24 mouse cellular contexts compared by ENCODE assay signal in the genomic region with DNA sequence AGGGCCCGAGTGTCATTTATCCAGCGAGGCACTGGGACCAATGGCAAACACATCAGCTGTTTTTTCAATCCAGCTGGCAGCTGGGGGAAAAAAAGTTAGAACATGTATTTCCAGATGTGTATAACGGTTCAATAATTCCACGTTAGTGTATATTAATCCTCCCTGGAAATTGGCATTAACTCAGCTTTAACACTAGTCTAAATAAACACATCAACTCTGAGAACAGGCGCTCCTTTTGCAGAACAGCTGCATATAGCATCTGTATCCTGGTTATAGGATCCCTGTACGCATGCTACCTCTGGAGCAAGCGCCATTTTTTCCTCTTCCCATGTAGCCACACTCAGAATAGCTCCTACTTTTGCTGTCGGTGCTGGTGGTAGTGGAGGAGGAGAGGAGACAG.
"Had no signal": no experiment of that assay in that cellular context is flagged by ENCODE, and none has a peak within 500 bp of the region (broad histone marks: within the 10 kb centered on the region; RNA-seq: fewer than 3 reads in every experiment).

No protein-coding gene starts in this region.

- H3K9ac ChIP-seq: heart, embryonic 13.5 days; heart, embryonic 15.5 days; hindbrain, embryonic 13.5 days; hindbrain, embryonic 15.5 days; liver, embryonic 13.5 days; liver, embryonic 15.5 days had no signal

- H3K4me2 ChIP-seq: heart, embryonic 11.5 days; heart, embryonic 13.5 days; heart, embryonic 15.5 days; hindbrain, embryonic 13.5 days; hindbrain, embryonic 15.5 days; liver, embryonic 11.5 days; liver, embryonic 13.5 days; liver, embryonic 15.5 days had no signal

- H3K36me3 ChIP-seq: heart, embryonic 13.5 days; heart, embryonic 15.5 days; hindbrain, embryonic 10.5 days; hindbrain, embryonic 13.5 days; hindbrain, embryonic 15.5 days; liver, embryonic 13.5 days; liver, embryonic 15.5 days had no signal

- ATAC-seq: hindbrain, postnatal 0 days; intestine, embryonic 16.5 days had no signal

- H3K4me3 ChIP-seq: heart, embryonic 13.5 days; heart, embryonic 15.5 days; hindbrain, embryonic 10.5 days; hindbrain, embryonic 13.5 days; hindbrain, embryonic 15.5 days; layer of hippocampus, adult 2 months; left cerebral cortex, adult 2 months; liver, embryonic 13.5 days; liver, embryonic 15.5 days had no signal

- H3K9me3 ChIP-seq: heart, embryonic 13.5 days; heart, embryonic 15.5 days; hindbrain, embryonic 10.5 days; hindbrain, embryonic 13.5 days; hindbrain, embryonic 15.5 days; liver, embryonic 13.5 days; liver, embryonic 15.5 days had no signal

- H3K4me1 ChIP-seq: heart, embryonic 13.5 days; heart, embryonic 15.5 days; hindbrain, embryonic 10.5 days; liver, embryonic 13.5 days; liver, embryonic 15.5 days had no signal

- H3K27ac ChIP-seq: heart, embryonic 13.5 days; heart, embryonic 15.5 days; hindbrain, embryonic 10.5 days; hindbrain, embryonic 13.5 days; hindbrain, embryonic 15.5 days; hindbrain, postnatal 0 days; layer of hippocampus, adult 2 months; left cerebral cortex, adult 2 months; liver, embryonic 13.5 days; liver, embryonic 15.5 days had no signal

- DNase-seq: gastrocnemius, postnatal 14 days; gastrocnemius, postnatal 36 days; heart, adult 18-20 months; heart, postnatal 14 days; heart, postnatal 36 days; kidney, adult 18-20 months; kidney, adult 8-10 months; kidney, postnatal 10 days; kidney, postnatal 25 days; kidney, postnatal 4 days; liver; liver, embryonic 13.5 days had no signal

- H3K27me3 ChIP-seq: heart, embryonic 13.5 days; heart, embryonic 15.5 days; hindbrain, embryonic 13.5 days; hindbrain, embryonic 15.5 days; liver, embryonic 13.5 days; liver, embryonic 15.5 days had no signal
